Mouse (Mus musculus) liver, embryonic 11.5 days (tissue): Measurements from ENCODE around the gene Cabp4. TPM values are rescaled to one million over a fixed set of nuclear protein-coding genes. Genes with fewer than 3 reads are reported as not detected.

ENCODE experiments used
- ATAC-seq: fragments of 200-750 bp; cut with Nextera tagmentation; replicated peaks from 2 replicates; pipeline ENCODE4 v1.8.0; 2017; ENCODE audit warnings: moderate number of reproducible peaks, mild to moderate bottlenecking, moderate TSS enrichment, moderate library complexity; ENCODE audit not compliant: low FRiP score
- DNase-seq: peaks from one replicate; pipeline ENCODE4 v3.0.0-alpha.2; 2017; ENCODE audit warnings: low spot score
- H3K27ac ChIP-seq: fragments of 300-500 bp; sonication (generic); 2 replicates; pipeline ENCODE4 v1.5.1; 2014; ENCODE audit warnings: mild to moderate bottlenecking, low read depth, low read length, control low read depth
- H3K27me3 ChIP-seq: fragments of 300-500 bp; sonication (generic); replicated peaks from 2 replicates; pipeline ENCODE4 v1.6.1; 2014; ENCODE audit warnings: low read length, mixed read lengths; ENCODE audit not compliant: control insufficient read depth, insufficient read depth
- H3K36me3 ChIP-seq: fragments of 300-500 bp; sonication (generic); 2 replicates; pipeline ENCODE4 v1.6.1; 2014; ENCODE audit warnings: mild to moderate bottlenecking, low read length, moderate library complexity, mixed read lengths; ENCODE audit not compliant: control insufficient read depth, insufficient read depth
- H3K4me1 ChIP-seq: fragments of 300-500 bp; sonication (generic); replicated peaks from 2 replicates; pipeline ENCODE4 v1.6.1; 2014; ENCODE audit warnings: low read length, mixed read lengths; ENCODE audit not compliant: control insufficient read depth, insufficient read depth
- H3K4me2 ChIP-seq: fragments of 300-500 bp; sonication (generic); 2 replicates; pipeline ENCODE4 v1.6.1; 2014; ENCODE audit warnings: mild to moderate bottlenecking, control low read depth, moderate library complexity
- H3K4me3 ChIP-seq: fragments of 300-500 bp; sonication (generic); 2 replicates; pipeline ENCODE4 v1.5.1; 2014; ENCODE audit warnings: low read depth, low read length, control low read depth
- H3K9ac ChIP-seq: fragments of 300-500 bp; sonication (generic); 2 replicates; pipeline ENCODE4 v1.6.1; 2014; ENCODE audit warnings: low read depth, low read length, control low read depth
- H3K9me3 ChIP-seq: fragments of 300-500 bp; sonication (generic); 2 replicates; pipeline ENCODE4 v1.6.1; 2016; ENCODE audit warnings: low read length, inconsistent platforms, mixed read lengths; ENCODE audit not compliant: control insufficient read depth
- WGBS: fragments of 180-500 bp; shearing (Covaris S2); extraction: QIAGEN DNeasy Blood & Tissue Kit; methylation state at CpG from one replicate; pipeline ENCODE4 v1.1.7; 2014; 5-methylcytosine and 5-hydroxymethylcytosine counted together
- polyA plus RNA-seq: library from polyadenylated mRNA; unstranded; fragments of >200 nt; fragmentation: Nextera tagmentation; extraction: Ambion mirVana; gene quantifications from 2 replicates; pipeline ENCODE4 v1.2.1, GENCODE M21; 2014

Cabp4 gene
- polyA plus RNA-seq, 1 experiment from 2014 or later, result 0.21 TPM

DNA sequence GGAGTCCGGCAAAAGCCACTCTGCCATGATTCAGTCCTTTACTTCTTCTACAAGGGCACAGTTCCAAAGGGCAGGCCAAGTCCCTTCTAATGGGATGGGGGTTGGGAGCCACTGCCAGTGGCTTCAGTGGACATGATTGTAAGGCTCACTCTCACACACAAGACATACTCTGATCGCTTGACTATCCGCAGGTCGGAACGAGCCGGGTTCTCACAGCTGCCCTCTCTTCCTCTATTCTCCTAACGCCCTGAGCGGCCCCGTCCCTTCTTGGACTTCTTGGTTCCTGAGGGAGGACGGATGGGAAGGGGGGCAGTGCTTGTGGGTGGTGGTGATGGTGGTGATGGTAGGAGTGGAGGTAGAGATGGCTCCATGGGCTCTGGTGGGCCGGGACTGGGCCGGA lies 12.9 kb upstream of the Cabp4 start:
- no peak overlapping the region for H3K9ac ChIP-seq
- peaks cover 31% of the 10 kb centered on the region for H3K36me3 ChIP-seq
- no peak overlapping the region for H3K4me3 ChIP-seq
- no peak overlapping the region for H3K27ac ChIP-seq
- DNase-seq (no peak), ATAC-seq (no peak)
- WGBS, result 93% methylated on average over 12 of the region's 12 CpGs
- H3K9me3 ChIP-seq, result no peaks in the 10 kb centered on the region
- no peak overlapping the region for H3K4me2 ChIP-seq
- peaks cover 12% of the 10 kb centered on the region; the same call in 1 of the 2 replicates for H3K4me1 ChIP-seq
- H3K27me3 ChIP-seq, result no peaks in the 10 kb centered on the region

DNA sequence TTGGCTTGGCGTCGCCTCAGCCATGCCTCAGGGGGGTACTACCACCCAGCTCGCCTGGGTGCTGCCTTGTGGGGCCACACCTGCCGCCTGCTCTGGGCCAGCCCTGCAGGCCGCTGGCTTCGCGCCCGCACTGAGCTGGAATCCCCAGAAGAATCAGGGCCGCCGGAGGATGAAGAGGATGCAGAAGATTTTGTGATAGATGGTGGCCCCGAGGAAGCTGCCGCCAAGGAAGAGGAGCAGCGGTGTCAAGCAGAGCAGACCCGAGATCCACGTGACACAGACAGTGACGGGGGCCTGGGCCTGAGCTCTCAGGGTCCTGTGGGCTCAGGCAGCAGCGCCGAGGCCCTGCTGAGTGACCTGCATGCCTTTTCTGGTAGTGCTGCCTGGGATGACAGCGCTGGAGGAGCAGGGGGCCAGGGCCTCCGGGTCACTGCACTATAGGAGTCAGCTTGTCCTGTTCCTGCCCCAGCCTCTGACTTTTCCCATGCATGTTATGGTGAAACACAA lies 12.3 kb upstream of the Cabp4 start:
- Histone ChIP-seq H3K9ac (peak overlapping the region; percentile 12; the same call in 1 of the 2 replicates), H3K4me1 (peaks cover 12% of the 10 kb centered on the region; the same call in 1 of the 2 replicates), H3K27me3 (no peaks in the 10 kb centered on the region), H3K4me2 (peak overlapping the region; percentile 55; the same call in 1 of the 2 replicates), H3K4me3 (no peak overlapping the region), H3K9me3 (no peaks in the 10 kb centered on the region), H3K36me3 (peaks cover 30% of the 10 kb centered on the region), H3K27ac (0 out of 2 replicates have a peak overlapping the region, but pooled peaks have one; percentile 22)
- WGBS, result 78% methylated on average over 20 of the region's 20 CpGs
- DNase-seq, result no peak
- ATAC-seq, result no peak

DNA sequence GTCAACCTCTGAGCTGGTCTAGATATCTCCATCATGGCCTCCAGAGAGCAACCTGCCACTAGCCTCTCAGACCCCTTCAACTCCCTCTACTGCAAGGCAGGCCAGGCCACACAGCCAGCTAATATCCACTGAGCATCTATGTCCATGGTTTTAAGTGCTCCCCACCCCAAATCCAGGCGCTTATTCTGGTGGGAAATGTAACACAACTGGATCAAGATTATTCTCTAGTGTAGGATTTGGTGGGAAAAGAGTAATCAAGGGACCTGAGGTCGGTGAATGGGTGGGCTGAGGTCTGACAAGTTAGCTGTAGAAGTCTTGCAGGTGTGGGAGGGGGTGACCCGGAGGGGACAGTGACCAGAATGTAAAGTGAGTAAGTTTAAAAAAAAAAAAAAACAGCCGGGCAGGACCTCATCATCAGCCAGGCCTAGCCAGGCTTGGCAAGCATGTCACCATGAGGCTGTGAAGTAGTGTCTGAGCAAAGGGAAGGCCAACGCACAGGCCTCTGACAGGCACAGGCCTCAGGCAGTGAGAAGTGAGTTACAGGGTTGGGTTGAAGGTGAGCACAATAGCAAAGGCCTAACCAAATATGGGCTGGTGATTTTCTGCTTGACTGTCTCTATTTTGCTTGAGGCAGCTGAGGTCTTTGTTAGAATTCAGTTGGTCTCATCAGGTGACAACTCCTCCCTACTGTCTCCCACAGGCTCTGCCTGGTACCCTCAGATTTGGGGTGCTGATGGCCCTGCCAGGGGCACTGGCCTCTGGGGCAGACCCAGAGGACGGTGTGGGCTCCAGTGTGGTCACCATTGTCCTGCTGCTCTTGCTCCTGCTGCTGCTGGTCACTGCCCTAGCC lies 11.6 kb upstream of the Cabp4 start:
- H3K9ac ChIP-seq, result peak overlapping the region; percentile 54
- 65% methylated on average over 6 of the region's 6 CpGs for WGBS
- no peaks in the 10 kb centered on the region for H3K27me3 ChIP-seq
- ATAC-seq (no peak), DNase-seq (no peak)
- no peaks in the 10 kb centered on the region for H3K9me3 ChIP-seq
- peak overlapping the region; percentile 55 for H3K4me2 ChIP-seq
- peak overlapping the region; percentile 34 for H3K4me3 ChIP-seq
- H3K27ac ChIP-seq, result peak overlapping the region; percentile 39; the same call in 1 of the 2 replicates
- H3K36me3 ChIP-seq, result peaks cover 32% of the 10 kb centered on the region
- peaks cover 12% of the 10 kb centered on the region; the same call in 1 of the 2 replicates for H3K4me1 ChIP-seq

DNA sequence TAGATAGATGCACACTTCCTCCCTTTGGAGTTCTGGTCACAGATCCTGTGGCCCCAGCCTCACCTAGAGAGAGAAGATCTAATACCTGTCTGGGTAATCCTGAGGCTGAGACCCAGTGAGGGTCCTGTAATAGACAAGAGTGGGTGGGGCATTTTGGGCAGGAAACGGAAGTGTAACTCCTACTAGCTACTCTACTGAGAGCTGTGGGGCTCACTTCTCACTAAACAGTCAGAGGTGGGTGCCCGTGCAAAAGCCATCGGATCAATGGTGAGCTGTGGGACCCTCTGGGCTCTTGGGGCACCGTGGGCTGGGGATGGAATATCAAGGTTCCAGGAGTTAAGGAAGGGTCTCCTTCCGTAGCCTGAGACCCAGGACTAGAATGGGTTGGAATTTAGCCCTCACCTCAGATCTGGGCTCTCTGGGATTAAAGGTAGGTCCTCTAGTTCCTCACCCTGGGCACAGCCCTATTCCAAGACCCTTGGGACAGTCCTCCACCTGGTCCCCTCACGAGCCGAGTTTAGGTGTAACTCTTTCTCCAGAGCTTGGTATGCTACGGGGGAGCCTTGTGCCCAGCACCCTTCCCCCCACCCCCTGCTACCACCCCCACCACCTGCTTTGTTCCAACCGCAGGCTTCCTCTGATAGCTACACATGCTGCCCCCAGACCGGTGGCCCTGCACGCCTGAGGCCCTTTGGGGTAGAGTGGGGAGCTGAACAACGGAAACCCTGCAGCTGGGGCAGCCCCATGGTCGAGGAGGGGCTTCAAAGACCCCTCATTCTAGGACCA lies 10.8 kb upstream of the Cabp4 start:
- Histone ChIP-seq H3K27me3 (no peaks in the 10 kb centered on the region), H3K9ac (peak overlapping the region; percentile 54), H3K27ac (peak overlapping the region; percentile 39; the same call in 1 of the 2 replicates), H3K4me1 (peaks cover 14% of the 10 kb centered on the region), H3K9me3 (no peaks in the 10 kb centered on the region), H3K4me2 (peak overlapping the region; percentile 55), H3K36me3 (peaks cover 32% of the 10 kb centered on the region), H3K4me3 (peak overlapping the region; percentile 34)
- ATAC-seq (peak; percentile 34; the same call in 1 of the 2 replicates), DNase-seq (no peak)
- WGBS, result 46% methylated on average over 13 of the region's 13 CpGs

- no peaks in the 10 kb centered on the region for H3K27me3 ChIP-seq
- DNase-seq, result no peak
- WGBS, result 63% methylated on average over 11 of the region's 11 CpGs
- peak within 1 kb of the TSS; percentile 54; the same call in 1 of the 2 replicates for H3K9ac ChIP-seq
- H3K4me3 ChIP-seq, result peak within 1 kb of the TSS; percentile 34
- peak within 1 kb of the TSS; percentile 39; the same call in 1 of the 2 replicates for H3K27ac ChIP-seq
- H3K4me2 ChIP-seq, result peak within 1 kb of the TSS; percentile 55
- peaks cover 21% of the 10 kb centered on the region for H3K4me1 ChIP-seq
- no peak for ATAC-seq
- H3K9me3 ChIP-seq, result no peaks in the 10 kb centered on the region
- H3K36me3 ChIP-seq, result peaks cover 27% of the 10 kb centered on the region
These were observed 9.4 kb upstream of the Cabp4 start, which contains the start of gene Ptprcap for GRCm38 (mm10) chr19:4153232-4153654. Ptprcap (plus strand) TSS chr19:4153604.

DNA sequence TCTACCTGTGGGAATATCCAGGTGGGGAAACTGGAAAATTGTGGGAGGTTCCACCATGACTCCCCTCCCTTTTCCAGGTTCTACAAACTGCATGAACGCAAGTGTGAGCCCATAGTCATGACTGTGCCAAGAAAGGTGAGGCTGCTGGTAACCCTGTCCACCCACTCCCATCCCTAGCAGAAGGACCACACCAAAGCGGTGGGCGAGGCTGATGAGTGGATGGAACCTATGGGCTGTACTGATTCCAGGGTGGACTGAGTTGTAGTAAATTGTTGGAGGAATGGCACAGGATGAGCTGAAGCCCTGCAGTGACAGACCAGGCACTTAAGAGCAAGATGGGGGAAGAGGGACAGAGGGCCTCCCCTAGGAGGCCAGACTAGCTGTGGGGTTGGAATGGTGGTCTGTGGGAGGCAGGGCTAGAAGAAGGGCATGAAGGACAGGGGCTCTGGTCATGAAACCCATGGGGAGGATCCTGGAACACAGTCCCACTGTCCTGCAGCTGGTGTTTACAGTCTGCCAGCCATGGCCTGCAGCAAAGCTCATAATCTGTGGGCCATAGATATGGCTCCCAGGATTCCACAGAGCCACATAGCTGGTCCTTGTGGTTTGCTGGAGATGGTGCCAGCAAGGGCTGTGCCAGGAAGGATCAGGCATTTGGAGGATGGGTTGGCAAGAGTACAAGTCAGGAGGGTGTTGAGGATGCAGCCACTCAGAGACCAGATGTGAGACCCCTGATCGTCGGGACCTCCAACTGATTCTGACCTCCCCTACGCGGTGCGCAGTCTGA lies 8.8 kb upstream of the Cabp4 start:
- H3K4me1 ChIP-seq, result peaks cover 27% of the 10 kb centered on the region
- DNase-seq (no peak), ATAC-seq (no peak)
- no peaks in the 10 kb centered on the region for H3K9me3 ChIP-seq
- no peaks in the 10 kb centered on the region for H3K27me3 ChIP-seq
- WGBS, result 85% methylated on average over 8 of the region's 8 CpGs
- no peak overlapping the region for H3K9ac ChIP-seq
- no peak overlapping the region for H3K27ac ChIP-seq
- H3K4me2 ChIP-seq, result no peak overlapping the region
- H3K36me3 ChIP-seq, result peaks cover 22% of the 10 kb centered on the region
- H3K4me3 ChIP-seq, result no peak overlapping the region

GRCm38 (mm10) chr19:4151898-4152297 lies 8.1 kb upstream of the Cabp4 start:
- no peak overlapping the region for H3K4me2 ChIP-seq
- H3K4me3 ChIP-seq, result no peak overlapping the region
- no peaks in the 10 kb centered on the region for H3K9me3 ChIP-seq
- ATAC-seq, result no peak
- no peaks in the 10 kb centered on the region for H3K27me3 ChIP-seq
- no peak overlapping the region for H3K27ac ChIP-seq
- no peak overlapping the region for H3K9ac ChIP-seq
- 84% methylated on average over 5 of the region's 5 CpGs for WGBS
- H3K4me1 ChIP-seq, result peaks cover 28% of the 10 kb centered on the region
- peaks cover 18% of the 10 kb centered on the region for H3K36me3 ChIP-seq
- DNase-seq, result no peak

DNA sequence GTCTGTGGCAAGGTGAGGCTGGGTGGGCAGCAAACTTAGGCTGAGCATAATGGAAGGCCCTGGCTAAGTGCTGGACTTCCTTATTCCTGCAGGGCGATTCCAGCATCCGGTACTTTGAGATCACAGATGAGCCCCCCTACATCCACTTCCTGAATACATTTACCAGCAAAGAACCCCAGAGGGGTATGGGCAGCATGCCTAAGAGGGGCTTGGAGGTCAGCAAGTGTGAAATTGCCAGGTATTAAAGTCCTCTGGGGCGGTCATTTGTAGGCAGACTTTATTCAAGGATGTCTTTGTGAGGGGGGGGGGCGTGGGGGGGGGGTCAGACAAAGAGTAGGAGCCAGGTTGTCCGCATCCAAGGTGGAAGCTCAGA lies 7.6 kb upstream of the Cabp4 start:
- ATAC-seq (no peak), DNase-seq (no peak)
- Histone ChIP-seq H3K36me3 (peaks cover 18% of the 10 kb centered on the region), H3K27me3 (no peaks in the 10 kb centered on the region), H3K4me2 (no peak overlapping the region), H3K9me3 (no peaks in the 10 kb centered on the region), H3K27ac (no peak overlapping the region), H3K4me1 (peaks cover 31% of the 10 kb centered on the region), H3K9ac (no peak overlapping the region), H3K4me3 (no peak overlapping the region)
- WGBS, result 75% methylated on average over 5 of the region's 5 CpGs
